Mouse (Mus musculus) cerebellum, postnatal 36 days (tissue): ENCODE results near the gene Aurkaip1.

Experiments used
- DNase-seq, 2 experiments: peaks; one replicate each; pipeline ENCODE4 v3.0.0; 2021 to 2022; ENCODE audit warnings: mixed read lengths in 2 of 2

Gene Aurkaip1

DNA sequence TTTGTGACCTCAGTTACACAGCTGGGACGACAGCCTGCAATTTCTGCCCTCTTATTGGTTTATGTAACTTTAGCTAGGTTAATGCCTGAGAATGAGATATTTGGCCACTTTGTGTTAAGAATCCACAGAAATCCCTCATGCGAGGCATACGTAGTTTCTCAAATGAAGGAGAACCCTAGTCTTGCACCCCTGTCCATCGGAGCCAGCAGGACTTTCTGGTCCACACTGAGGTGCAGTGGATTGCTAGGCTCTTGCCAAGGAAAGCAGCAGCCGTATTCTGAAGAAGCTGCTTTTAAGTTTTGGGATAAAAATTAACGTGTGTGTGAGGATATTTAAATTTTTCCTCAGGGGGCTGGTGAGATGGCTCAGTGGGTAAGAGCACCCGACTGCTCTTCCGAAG is 476 bp upstream of the Aurkaip1 start:
- DNase-seq = no peak

DNA sequence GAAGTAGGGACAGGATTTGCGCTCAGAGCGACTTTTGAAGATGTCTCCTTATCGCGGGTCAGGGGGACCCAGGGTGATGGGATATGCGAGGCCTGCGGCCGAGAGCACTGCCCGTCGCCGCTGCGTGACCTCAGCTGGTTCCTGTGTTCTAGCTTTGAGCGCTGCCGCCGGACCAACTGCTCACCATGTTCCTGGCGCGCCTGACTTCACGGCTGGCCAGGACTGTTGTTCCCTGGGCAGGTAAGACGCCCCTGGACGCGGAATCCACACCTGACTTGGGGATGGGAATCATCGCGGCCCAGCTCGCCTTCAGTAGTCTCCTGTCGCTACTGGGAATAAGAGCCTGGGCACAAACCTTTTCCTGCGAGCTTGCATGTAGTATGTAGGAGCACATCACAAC is 759 bp downstream of the Aurkaip1 start:
- no peak for DNase-seq

DNA sequence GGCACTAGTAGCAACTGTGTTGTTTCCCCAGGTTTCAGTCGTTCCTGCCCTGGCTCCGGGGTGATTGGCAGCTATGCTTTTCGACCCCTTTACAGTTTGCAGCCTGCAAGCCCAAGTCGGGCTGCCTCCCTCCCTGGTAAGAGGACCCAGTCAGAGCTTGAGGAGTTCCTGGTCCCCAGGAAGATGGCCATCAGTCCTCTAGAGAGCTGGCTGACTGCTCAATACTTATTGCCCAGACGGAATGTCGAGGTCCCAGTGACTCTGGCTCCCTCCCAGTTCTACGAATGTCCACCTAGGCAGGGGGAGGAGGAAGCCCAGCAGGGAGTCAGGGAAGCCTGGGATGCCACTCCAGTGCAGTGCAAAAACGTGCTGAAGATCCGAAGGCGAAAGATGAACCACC is 1.2 kb downstream of the Aurkaip1 start:
- DNase-seq = no peak

DNA sequence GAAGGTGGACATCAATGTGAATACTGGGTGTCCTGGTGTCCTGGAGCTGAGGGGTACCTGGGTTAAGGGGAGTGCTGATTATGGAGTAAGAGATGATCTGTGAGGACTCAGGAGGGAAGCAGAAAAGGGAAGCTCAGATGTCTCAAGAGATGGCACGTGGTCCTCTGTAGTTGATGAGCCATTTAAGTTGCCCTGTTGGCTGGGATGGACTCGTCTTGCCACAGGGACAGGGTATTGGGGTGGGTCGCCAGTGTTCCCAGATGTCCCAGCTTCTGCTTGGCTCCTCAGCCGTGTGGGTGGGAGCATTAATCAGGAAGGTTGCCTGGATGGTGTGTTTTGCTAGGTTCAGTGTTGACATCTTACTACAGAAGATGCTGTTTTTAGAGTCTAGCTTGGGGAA is 2.2 kb downstream of the Aurkaip1 start:
- no peak for DNase-seq

DNA sequence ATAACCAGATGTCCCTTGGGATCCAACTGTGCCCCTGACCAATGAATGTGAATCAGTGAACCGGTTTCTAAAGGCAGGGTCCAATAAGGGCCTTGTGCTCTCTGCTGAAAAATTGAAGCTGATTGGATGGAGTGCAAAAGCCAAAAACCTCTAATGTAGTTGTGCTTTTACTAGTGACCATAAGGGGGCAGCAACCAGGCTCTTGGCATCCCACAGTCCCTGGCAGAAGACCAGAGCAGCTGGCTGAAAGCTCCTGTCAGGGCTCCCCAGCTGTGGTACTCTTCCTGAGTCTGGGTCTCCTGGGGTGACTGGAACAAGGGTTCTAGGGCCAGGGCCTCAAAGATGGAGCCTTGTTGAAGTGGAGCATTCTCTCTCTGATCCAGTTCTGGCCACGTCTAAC is 2.8 kb downstream of the Aurkaip1 start:
- peak; percentile 64 to 66 for DNase-seq

DNA sequence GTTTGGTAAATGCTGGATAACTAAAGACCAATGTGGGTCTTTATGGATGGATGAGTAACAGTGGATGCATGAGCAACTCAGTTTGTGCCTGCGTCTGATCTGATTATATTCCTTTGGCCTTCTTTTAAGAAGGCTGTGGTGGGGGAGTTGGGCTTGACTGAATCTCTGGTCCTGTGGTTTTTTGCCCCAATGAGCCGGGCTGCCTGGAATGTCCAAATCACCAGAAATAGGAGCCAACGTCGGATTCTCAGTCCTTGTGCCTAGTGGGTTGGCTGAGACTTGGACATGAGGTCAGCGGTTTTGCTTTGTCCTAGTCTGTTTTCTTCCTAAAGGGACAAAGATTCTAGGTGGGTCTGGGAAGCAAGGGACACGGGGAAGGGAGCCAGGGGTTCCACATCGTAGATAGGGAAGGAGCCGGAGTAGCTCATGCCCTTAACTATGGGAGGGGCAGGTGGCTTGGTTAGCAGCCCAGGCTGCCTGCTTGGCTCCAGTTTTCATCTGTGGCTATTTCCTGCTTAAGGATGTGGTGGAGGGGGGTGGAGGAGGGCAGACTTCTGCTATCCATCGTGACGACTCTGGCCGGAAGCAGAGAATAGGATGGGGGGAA is 6.4 kb downstream of the Aurkaip1 start:
- no peak for DNase-seq

DNA sequence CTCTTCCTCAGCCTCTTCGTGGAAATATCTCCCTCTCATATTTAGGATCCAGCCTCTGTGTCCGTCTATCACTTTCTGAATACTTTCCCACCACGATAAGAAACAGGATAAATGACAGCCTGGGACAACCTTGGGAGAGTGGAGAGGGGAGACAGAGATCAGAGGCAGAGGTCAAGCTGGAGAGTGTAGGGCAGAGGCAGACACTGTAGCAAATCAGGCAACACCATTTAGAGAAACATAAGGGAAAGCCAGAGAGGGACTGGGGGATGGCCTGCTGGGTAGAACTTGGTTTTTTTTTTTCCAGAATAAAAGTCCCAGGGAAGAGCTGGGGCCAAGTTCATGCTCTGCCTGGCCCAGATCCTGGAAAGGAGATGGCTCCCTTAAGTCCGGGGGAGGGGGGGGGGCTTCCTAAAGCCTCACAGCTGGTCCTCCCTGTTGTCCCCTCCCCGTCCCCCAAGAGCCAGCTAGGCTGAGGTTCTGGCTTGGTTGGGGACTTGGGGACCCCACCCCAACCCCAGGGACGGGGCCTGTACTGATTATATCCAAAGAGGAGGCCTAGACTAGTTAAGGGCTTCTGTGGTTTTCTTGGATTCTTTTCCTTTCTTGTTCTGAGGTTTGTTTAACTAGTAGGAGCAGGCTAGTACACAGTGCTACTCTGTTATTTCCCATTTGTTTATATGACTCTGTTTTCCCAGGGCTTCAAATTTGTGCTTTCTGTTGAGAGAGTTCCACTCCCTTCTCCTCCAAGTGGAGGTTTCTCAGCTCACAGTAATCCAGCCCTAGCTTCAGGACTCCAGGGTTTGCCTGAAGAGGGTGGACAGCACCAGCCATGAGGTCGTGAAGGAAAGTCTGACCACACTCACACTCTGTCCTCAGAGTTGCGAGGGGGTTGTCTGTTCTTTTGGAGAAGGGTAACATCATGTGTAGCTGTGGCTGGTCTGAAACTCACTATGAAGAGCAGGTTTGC is 7.4 kb downstream of the Aurkaip1 start:
- DNase-seq = no peak

DNA sequence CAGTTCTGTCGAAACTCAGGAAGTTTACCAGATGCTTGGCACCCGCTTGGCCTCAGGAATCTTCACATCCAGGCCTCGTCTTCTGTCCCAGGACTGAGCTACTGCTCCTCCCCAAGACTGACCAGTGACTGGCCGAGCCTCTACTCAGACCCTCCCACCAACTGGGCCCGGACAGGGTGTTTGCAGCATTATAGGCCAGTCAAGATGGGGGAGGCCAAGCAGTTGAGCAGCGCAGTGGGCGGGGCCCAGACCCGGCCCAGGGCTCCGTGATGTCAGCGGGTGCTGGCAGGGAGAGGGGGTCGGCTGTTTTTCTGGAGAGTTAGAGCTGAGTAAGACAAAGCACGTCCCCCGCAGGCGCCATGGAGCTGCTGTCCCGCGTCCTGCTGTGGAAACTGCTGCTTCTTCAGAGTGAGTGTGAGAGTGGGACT is 8.4 kb downstream of the Aurkaip1 start, which contains the start of gene Mxra8:
Gene Mxra8, plus strand, starts transcription at position 198 of the 428 bp plus-strand sequence.
- no peak for DNase-seq

DNA sequence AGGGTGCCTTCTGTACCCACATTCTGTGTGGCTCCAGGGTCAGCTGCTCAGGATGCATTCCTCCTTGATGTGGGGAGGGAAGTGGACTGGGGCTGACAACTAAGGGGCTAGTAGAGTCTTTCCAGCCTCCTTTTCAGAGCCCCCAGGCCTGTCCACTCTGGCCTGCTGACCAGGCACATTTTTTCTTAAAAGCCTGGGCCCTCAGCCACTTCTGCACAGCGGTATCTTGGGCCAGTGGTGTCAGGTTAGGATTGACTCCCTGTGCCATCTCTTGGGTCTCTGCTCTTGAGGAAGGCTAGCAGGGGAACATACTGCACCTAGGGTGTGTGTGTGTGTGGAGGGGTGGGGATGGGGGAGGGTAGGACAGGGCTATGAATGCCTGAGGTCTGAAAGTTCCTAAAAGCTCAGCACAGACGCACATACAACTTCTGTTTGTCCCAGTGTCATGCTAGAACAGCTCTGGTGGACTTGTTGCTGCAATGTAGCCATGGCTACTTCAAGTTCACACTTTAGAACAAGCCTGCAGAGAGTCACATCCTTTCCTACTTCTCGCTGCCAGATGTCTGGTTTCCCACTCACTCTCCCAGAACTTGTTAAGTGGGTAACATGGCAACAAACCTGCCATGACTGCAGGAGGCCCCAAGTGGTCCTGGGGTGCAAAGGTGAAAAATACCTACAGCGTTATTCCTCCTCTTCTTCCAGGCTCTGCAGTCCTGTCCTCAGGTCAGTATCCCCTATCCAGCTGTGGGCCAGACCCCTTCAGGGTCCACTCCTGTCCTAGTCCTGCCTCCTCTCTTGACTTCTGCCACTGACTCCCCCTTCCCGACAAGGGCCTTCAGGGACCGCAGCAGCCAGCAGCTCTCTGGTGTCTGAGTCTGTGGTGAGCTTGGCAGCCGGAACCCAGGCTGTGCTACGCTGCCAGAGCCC is 9.3 kb downstream of the Aurkaip1 start:
- no peak for DNase-seq

DNA sequence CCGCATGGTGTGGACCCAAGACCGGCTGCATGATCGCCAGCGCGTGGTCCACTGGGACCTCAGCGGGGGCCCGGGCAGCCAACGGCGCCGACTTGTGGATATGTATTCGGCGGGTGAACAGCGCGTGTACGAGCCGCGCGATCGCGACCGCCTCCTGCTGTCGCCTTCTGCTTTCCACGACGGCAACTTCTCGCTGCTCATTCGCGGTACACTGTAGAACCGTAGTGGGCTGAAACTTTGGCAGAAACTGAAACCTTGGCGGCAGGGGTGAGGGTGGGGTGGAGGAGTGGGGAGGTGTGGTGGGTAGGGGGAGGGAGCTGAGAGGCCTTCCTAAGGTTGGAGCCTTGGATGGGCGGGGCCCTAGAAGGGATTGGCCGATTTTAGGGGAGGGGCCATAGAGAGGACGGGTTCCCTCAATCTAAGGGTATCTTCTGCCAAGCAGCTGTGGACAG is 10.0 kb downstream of the Aurkaip1 start:
- peak in 1 of 2 experiments; percentile 9 for DNase-seq

DNA sequence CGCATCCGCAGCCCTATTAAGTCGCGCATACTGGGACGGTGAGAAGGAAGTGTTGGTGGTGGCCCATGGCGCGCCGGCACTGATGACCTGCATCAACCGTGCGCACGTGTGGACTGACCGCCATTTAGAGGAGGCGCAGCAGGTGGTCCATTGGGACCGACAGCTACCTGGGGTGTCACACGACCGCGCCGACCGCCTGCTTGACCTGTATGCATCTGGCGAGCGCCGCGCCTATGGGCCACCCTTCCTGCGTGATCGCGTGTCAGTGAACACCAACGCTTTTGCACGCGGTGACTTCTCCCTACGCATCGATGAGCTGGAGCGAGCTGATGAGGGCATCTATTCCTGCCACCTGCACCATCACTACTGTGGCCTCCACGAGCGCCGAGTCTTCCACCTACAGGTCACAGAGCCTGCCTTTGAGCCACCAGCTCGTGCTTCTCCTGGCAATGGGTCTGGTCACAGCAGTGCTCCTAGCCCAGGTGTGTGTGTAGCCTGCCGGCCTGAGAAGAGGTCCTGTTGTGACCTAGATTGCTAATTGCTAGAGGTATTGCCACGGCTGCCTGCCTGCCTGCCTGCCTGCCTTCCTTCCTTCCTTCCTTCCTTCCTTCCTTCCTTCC is 10.7 kb downstream of the Aurkaip1 start:
- peak in 1 of 2 experiments; percentile 36 for DNase-seq

DNA sequence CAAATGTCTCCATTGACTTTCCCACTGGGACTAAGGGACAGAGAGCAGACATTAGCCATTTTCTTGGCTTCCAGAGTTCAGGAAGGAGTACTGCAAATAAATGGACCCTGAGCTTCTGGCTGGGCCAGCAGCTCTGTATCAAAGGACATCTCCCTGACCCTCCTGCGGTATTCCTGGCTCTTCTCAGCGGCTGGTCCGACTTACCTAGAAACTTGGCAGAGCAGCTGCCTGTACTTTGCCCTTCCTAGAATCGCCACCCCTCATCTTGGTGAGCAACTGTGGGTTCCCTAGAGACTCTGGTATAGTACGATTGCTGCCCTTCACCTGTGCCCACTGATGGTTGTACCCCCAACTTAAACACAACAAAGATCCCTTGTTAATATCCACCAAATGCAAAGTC is 12.2 kb downstream of the Aurkaip1 start:
- no peak for DNase-seq

DNA sequence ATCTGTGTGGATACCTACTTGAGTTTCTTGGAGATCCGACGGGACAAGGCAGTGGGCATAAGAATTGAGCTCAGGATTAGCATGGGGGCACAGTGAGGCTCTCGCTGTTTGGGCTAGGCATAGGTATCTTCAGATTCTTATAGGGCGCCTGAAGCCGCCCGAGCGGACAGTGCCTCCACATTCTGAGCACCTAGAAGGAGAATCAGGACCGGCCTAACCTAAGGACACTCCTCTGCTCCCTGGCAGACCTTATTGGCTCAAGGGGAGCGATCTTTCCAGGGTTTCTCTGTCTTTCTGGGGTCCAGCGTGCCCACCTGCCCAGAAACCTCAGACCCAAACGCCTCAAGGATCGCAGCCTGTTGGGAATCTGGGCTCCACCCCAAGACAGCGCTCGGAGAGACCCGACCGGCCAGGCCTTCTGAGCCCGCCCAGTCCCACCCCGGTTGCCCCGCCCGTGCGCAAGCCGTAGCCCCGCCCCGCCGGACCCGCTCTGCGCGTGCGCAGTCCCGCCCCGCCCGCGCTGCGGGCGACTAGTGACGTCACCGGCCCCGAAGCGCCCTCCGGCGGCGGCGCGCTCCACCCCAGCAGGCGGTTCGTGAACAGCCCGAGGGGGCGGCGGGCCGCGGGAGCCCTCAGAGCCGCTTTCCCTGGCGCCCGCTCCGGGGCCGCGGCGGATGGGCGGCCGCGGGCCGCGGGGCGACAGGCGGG is 16.0 kb downstream of the Aurkaip1 start, which contains the start of gene Dvl1:
Gene Dvl1, plus strand, starts transcription at position 532 of the 708 bp plus-strand sequence.
- DNase-seq = peak; percentile 94 to 97

DNA sequence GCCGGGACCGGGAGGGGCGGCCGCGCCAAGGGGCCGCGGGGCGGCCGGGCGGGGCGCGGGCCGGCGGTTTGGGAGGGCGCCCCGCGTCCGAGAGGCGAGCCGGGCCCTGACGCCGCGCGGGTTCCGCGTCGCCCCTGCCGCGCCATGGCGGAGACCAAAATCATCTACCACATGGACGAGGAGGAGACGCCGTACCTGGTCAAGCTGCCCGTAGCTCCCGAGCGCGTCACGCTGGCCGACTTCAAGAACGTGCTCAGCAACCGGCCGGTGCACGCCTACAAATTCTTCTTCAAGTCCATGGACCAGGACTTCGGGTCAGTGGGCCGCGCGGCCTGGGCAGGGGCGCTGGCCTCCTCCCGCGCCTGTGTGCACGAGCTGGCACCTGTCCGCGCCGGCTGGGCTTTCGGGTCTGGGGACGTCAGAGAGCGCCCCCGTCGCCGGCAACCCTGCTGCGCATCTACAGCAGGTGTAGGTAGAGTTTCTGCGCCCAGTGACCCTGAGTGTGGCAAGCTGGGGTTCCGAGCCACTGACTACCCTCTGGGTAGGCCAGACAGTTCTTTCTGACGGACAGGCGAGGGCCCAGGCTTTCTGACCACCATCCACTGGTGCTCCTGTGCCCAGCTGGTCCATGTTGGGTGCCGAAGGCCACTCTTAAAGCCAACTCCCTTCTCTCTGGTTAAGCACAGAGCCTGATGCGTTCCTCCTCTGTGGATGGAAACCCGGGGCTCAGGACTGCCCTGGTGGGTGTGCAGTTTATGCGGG is 16.7 kb downstream of the Aurkaip1 start:
- DNase-seq = peak; percentile 46 to 47

DNA sequence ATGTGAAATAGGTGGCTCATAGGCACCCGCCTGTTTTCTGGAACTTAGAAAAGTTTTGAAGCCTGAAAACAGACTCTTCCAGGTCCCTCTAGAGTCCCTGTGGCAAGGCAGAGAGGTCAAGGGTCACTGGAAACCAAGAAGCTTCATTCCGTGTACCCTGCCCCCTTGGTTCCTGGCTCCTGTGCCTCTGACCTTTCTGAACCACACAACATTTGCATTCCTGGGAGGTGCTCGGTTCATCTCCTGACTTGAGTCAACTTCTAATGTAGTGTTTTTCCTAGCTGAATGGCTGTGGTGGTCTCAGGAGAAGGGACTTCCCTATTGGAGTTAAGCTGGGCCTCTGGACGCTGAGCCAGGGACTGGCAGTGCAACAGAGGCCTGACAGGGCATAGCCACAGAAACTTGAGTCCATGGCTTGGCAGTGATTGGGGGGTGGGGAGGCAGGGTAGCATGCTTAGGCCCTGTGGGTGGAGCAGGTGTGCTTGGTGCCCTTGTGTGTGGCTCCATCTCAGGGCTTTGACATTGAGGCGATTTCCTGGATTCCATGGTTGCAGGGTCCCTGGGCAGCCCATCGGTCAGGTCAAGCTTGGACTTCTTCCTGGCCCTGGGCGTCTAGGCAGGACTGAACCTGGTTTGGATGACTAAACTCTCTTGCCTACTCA is 17.5 kb downstream of the Aurkaip1 start:
- DNase-seq = no peak

DNA sequence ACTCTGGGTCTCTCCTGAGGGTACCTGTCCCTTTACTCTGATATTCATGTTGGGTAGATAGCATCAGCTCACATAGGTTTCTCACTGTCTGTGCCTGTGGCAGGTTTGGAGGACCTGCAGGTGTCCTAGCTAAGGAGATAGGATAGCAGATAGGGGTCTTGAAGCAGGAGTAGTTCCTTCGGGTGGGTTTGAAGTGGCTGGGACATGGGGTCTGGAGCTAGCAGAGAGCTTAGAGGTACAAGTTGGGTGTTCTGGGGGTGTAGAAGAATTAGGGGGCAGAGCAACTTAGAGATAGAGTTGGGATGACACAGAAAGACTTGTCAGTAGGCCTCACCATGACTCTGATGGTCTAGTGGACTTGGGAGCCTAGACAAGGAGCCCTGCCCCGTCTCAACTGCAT is 18.3 kb downstream of the Aurkaip1 start:
- DNase-seq = no peak

DNA sequence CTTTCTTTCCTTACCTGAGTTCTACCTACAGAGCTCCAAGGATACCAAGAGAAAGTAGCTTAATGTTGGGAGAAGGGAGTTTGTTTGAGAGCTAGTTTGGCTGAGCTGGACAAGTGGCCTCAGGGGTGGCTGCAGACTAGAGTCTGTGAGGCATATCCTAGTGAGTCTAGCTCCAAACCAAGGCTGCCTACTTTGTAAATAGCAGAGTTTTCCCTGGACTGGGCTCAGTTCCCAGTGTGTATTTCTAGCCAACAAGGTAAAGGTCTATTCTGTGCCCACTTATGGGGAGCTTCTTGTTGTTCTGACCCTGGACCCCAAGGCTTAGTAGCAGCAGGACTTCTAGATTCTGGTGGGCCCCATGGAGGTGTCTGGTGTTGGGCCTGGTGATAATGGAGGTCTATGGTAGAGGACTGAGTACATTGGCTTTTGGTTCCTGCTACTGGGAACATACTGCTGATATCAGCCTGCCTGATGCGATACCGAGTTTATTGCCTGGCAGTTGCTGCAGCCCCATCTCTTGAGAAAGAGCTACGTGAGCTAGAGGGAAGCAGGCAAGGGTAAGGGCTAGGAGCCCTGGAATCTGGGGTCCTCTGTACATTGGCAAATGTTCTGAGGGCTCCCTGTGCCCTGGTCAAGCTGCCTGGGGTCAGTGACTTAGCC is 18.9 kb downstream of the Aurkaip1 start:
- DNase-seq = no peak

DNA sequence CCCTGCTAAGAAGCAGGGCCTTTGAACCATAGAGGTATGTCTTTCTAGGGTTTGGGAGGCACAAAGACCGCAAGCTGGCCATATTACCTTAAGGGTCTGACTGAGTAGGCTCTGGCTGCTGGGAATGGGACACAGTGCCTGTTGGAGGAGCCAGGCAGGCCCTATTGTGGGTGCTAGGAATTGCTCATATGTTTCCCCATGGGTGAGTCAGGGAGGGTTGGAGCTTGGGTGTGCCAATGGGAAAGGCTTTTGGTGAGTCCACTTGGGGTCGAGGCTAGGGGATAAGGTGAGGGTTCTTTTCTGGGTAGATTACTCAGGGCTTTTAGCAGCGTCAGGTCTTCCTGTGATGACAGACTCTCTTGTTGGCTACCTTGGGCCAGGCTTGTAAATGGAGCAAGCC is 20.3 kb downstream of the Aurkaip1 start:
- DNase-seq = no peak

DNA sequence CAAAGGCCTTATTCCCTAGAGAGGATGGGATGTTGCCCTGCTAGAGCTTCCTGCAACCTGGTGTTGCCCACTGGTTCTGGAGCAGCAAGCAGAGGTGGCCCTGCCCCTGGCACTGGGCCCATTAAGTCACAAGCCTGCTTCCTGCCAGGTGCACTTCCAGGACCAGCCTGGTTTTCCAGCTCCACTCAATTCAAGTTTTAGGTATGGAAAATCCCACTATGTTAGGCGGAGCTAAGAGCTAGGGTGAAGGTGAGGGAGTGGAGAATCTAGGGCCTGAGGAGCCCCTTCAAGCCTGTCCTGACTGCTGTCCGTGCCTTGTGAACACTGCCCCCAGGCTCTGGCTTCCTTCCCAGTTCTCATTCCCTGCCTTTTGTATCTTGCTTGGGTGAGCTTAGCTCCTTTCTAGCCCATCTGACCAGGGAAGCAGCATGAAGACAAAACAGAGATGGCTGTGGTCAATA is 20.9 kb downstream of the Aurkaip1 start:
- DNase-seq = peak; percentile 54 to 64

DNA sequence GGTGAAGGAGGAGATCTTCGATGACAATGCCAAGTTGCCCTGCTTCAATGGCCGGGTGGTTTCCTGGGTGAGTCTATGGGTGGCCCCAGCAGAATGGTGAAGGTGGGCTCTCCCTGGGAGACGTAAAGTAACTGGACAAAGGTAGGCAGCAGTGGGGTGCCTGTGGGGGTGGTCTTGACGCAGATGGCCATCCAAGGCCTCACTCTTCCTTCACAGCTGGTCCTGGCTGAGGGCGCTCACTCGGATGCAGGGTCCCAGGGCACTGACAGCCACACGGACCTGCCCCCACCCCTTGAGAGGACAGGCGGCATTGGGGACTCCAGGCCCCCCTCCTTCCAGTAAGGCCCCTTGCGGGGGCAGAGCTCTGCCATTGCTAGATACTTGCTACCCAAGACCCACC is 22.3 kb downstream of the Aurkaip1 start:
- no peak for DNase-seq
